Mouse (Mus musculus) MEL (cell line): ENCODE measurements around the gene Atf7ip. TPM values are rescaled to one million over a fixed set of nuclear protein-coding genes. Genes with fewer than 3 reads are reported as not detected.

Source experiments
- DNase-seq: peaks from one replicate; pipeline ENCODE4 v3.0.0; 2011; ENCODE audit warnings: low read depth, low spot score
- H3K27ac ChIP-seq: 2 replicates; pipeline ENCODE4 v1.5.1; 2012; ENCODE audit warnings: low read depth, mild to moderate bottlenecking, control low read depth, low read length, moderate library complexity; ENCODE audit not compliant: control insufficient read depth
- H3K27me3 ChIP-seq, 2 experiments: fragments of 150-350 bp in 1 of 2; sonication (generic) in 1 of 2; 2 replicates each; pipeline ENCODE4 v1.6.1; 2012; ENCODE audit warnings: low read length in 2 of 2, mild to moderate bottlenecking in 2 of 2, improper control_type of control experiment in 1 of 2, moderate library complexity in 1 of 2; ENCODE audit not compliant: insufficient read depth in 2 of 2, control insufficient read depth in 1 of 2
- H3K36me3 ChIP-seq, 2 experiments: 2 replicates each; pipeline ENCODE4 v1.6.1; 2012 to 2014; ENCODE audit warnings: low read length in 2 of 2, improper control_type of control experiment in 1 of 2, inconsistent platforms in 1 of 2, mild to moderate bottlenecking in 1 of 2; ENCODE audit not compliant: insufficient read depth in 2 of 2, control insufficient read depth in 1 of 2
- H3K4me1 ChIP-seq, 2 experiments: fragments of 150-350 bp in 1 of 2; sonication (generic) in 1 of 2; 2 replicates each; pipeline ENCODE4 v1.6.1; 2012; ENCODE audit warnings: low read length in 2 of 2, improper control_type of control experiment in 1 of 2, mild to moderate bottlenecking in 1 of 2; ENCODE audit not compliant: insufficient read depth in 2 of 2, control insufficient read depth in 1 of 2
- H3K4me3 ChIP-seq, 2 experiments: fragments of 150-350 bp in 1 of 2; sonication (generic) in 1 of 2; 2 replicates each; pipeline ENCODE4 v1.5.1; 2012; ENCODE audit warnings: low read depth in 2 of 2, low read length in 2 of 2, mild to moderate bottlenecking in 2 of 2, moderate library complexity in 2 of 2, control low read depth in 1 of 2, improper control_type of control experiment in 1 of 2; ENCODE audit not compliant: control insufficient read depth in 1 of 2, insufficient read depth in 1 of 2
- H3K79me2 ChIP-seq: 2 replicates; pipeline ENCODE4 v1.6.1; 2012; ENCODE audit warnings: mild to moderate bottlenecking, low read length, moderate library complexity; ENCODE audit not compliant: control insufficient read depth, poor library complexity, insufficient read depth
- H3K9ac ChIP-seq: 2 replicates; pipeline ENCODE4 v1.6.1; 2012; ENCODE audit warnings: low read depth, mild to moderate bottlenecking, control low read depth, low read length, moderate library complexity; ENCODE audit not compliant: control insufficient read depth, poor library complexity, severe bottlenecking
- H3K9me3 ChIP-seq: fragments of 150-350 bp; sonication (generic); replicated peaks from 2 replicates; pipeline ENCODE4 v1.6.1; 2012; ENCODE audit warnings: mild to moderate bottlenecking, low read length, improper control_type of control experiment, moderate library complexity; ENCODE audit not compliant: insufficient read depth
- CHD2 ChIP-seq: IDR thresholded peaks from 2 replicates; pipeline ENCODE4 v1.6.1; 2011; ENCODE audit warnings: low read length, improper control_type of control experiment
- E2F4 ChIP-seq: IDR thresholded peaks from 2 replicates; pipeline ENCODE4 v1.6.1; 2011; ENCODE audit warnings: low read depth, low read length, improper control_type of control experiment, borderline replicate concordance
- ELF1 ChIP-seq: IDR thresholded peaks from 2 replicates; pipeline ENCODE4 v1.6.1; 2014; ENCODE audit warnings: low read depth, mild to moderate bottlenecking, inconsistent platforms, low read length, improper control_type of control experiment, moderate library complexity
- GATA1 ChIP-seq: IDR thresholded peaks from 2 replicates; pipeline ENCODE4 v1.6.1; 2011; ENCODE audit warnings: low read depth, low read length, improper control_type of control experiment
- KAT2A ChIP-seq: conservative IDR thresholded peaks from 2 replicates; pipeline ENCODE4 v1.6.1; 2012; ENCODE audit warnings: low read depth, low read length, improper control_type of control experiment, inconsistent platforms
- MAZ ChIP-seq: IDR thresholded peaks from 2 replicates; pipeline ENCODE4 v1.6.1; 2012; ENCODE audit warnings: low read depth, mild to moderate bottlenecking, inconsistent platforms, low read length, improper control_type of control experiment
- MYC ChIP-seq: IDR thresholded peaks from 2 replicates; pipeline ENCODE4 v1.6.1; 2011; ENCODE audit warnings: low read depth, mild to moderate bottlenecking, low read length, improper control_type of control experiment, moderate library complexity
- NRF1 ChIP-seq: IDR thresholded peaks from 2 replicates; pipeline ENCODE4 v1.6.1; 2014; ENCODE audit warnings: low read depth, mild to moderate bottlenecking, inconsistent platforms, low read length, improper control_type of control experiment, moderate library complexity; ENCODE audit not compliant: poor library complexity, insufficient read depth, severe bottlenecking
- POLR2A ChIP-seq, 2 experiments: IDR thresholded peaks; 2 replicates each; pipeline ENCODE4 v1.6.1; 2011 to 2012; ENCODE audit warnings: low read length in 2 of 2, mild to moderate bottlenecking in 2 of 2, control low read depth in 1 of 2, improper control_type of control experiment in 1 of 2, low read depth in 1 of 2, moderate library complexity in 1 of 2; ENCODE audit not compliant: control insufficient read depth in 1 of 2, insufficient read depth in 1 of 2, poor library complexity in 1 of 2
- POLR2AphosphoS5 ChIP-seq: IDR thresholded peaks from 2 replicates; pipeline ENCODE4 v1.6.1; 2012; ENCODE audit warnings: low read depth, borderline replicate concordance, mild to moderate bottlenecking, inconsistent platforms, low read length, moderate library complexity, mixed read lengths
- RAD21 ChIP-seq: IDR thresholded peaks from 2 replicates; pipeline ENCODE4 v1.6.1; 2011; ENCODE audit warnings: mild to moderate bottlenecking, low read depth, low read length, improper control_type of control experiment
- SIN3A ChIP-seq: IDR thresholded peaks from 2 replicates; pipeline ENCODE4 v1.6.1; 2012; ENCODE audit warnings: low read length, improper control_type of control experiment, inconsistent platforms
- SMC3 ChIP-seq: IDR thresholded peaks from 2 replicates; pipeline ENCODE4 v1.6.1; 2011; ENCODE audit warnings: low read depth, low read length, improper control_type of control experiment
- TAL1 ChIP-seq: IDR thresholded peaks from 2 replicates; pipeline ENCODE4 v1.6.1; 2012; ENCODE audit warnings: mild to moderate bottlenecking, inconsistent platforms, low read length, moderate library complexity, mixed read lengths
- UBTF ChIP-seq: IDR thresholded peaks from 2 replicates; pipeline ENCODE4 v1.6.1; 2012; ENCODE audit warnings: low read depth, mild to moderate bottlenecking, inconsistent platforms, low read length, improper control_type of control experiment, moderate library complexity, borderline replicate concordance; ENCODE audit not compliant: insufficient read depth
- USF1 ChIP-seq: IDR thresholded peaks from 2 replicates; pipeline ENCODE4 v1.6.1; 2014; ENCODE audit warnings: low read depth, mild to moderate bottlenecking, inconsistent platforms, low read length, improper control_type of control experiment, moderate library complexity
- ZKSCAN1 ChIP-seq: IDR thresholded peaks from 2 replicates; pipeline ENCODE4 v1.6.1; 2012; ENCODE audit warnings: low read depth, mild to moderate bottlenecking, inconsistent platforms, low read length, improper control_type of control experiment, moderate library complexity
- polyA plus RNA-seq, 2 experiments: library from polyadenylated mRNA; stranded (reverse) in 1 of 2; unstranded in 1 of 2; fragments of >175 nt in 1 of 2; fragments of >200 nt in 1 of 2; gene quantifications; 2 replicates each; pipeline versions ENCODE4 v1.2.1 to v1.2.4; 2012; ENCODE audit warnings: low replicate concordance in 2 of 2, low read depth in 1 of 2; ENCODE audit not compliant: insufficient read length in 2 of 2, insufficient read depth in 1 of 2, missing spikeins in 1 of 2
- total RNA-seq: library from RNA; depleted of rRNA; stranded (reverse); fragments of 300-350 nt; gene quantifications from 2 replicates; pipeline ENCODE4 v1.2.3, GENCODE M21; 2012

Gene Atf7ip
- total and polyA plus RNA-seq, 3 experiments = 7.3 to 56.1 (median 24.6) TPM

DNA sequence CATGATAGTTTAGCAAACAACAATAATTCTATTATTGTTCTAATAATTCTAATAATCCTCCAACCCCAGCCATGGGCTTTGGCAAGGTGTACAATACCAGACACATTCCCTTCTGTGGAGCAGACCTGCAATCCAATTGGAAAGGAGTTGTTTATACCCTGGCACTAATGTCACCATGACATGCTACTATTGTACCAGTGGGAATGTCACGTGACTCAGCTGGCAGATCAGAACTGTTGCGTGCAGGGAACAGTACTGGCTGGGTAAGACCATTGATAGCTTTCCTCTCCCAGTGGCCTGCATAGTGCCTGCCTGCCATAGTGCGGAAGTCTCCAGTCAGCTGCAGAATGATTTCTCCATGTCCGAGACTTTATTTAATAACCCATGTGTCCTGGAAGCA, 88.6 kb downstream of the Atf7ip start:
- no peak overlapping the region for H3K27ac ChIP-seq
- H3K79me2 ChIP-seq = no peaks in the 10 kb centered on the region
- H3K9me3 ChIP-seq = no peaks in the 10 kb centered on the region
- TF ChIP-seq KAT2A (no peak), CHD2 (no peak)
- H3K4me3 ChIP-seq = no peak overlapping the region
- H3K4me1 ChIP-seq = no peaks in the 10 kb centered on the region
- DNase-seq = no peak
- peaks cover 0 to 29% of the 10 kb centered on the region in 2 experiments; a peak in 2 of 4 replicates for H3K36me3 ChIP-seq
- H3K27me3 ChIP-seq = no peaks in the 10 kb centered on the region
- no peak overlapping the region for H3K9ac ChIP-seq

GRCm38 (mm10) chr6:136602601-136603000, 96.6 kb downstream of the Atf7ip start:
- H3K79me2 ChIP-seq = no peaks in the 10 kb centered on the region
- peaks cover 0 to 30% of the 10 kb centered on the region in 2 experiments; a peak in 3 of 4 replicates for H3K36me3 ChIP-seq
- H3K27me3 ChIP-seq = no peaks in the 10 kb centered on the region
- H3K9me3 ChIP-seq = no peaks in the 10 kb centered on the region
- no peak overlapping the region for H3K4me3 ChIP-seq
- TF ChIP-seq MAZ (no peak), ELF1 (no peak), KAT2A (no peak), TAL1 (no peak), ZKSCAN1 (no peak), E2F4 (no peak), POLR2A (IDR thresholded peaks at IDR 0.05; ENCODE audit: control insufficient read depth in 1 of 2, insufficient read depth in 1 of 2, low read depth in 1 of 2, low read length in 2 of 2, poor library complexity in 1 of 2) (no peak), SMC3 (no peak), USF1 (no peak), UBTF (no peak), POLR2AphosphoS5 (no peak), GATA1 (no peak), NRF1 (no peak), MYC (no peak), RAD21 (no peak), SIN3A (no peak)
- no peak for DNase-seq
- H3K4me1 ChIP-seq = no peaks in the 10 kb centered on the region
- H3K9ac ChIP-seq = no peak overlapping the region
- H3K27ac ChIP-seq = no peak overlapping the region
